Mouse (Mus musculus): ENCODE measurements at regions not wholly inside any gene's neighbourhood (a gene's known extent, or its start where the extent isn't known, plus 50 kb on each side); places are given as distances from the start of the nearest gene placed in this dataset.

DNA sequence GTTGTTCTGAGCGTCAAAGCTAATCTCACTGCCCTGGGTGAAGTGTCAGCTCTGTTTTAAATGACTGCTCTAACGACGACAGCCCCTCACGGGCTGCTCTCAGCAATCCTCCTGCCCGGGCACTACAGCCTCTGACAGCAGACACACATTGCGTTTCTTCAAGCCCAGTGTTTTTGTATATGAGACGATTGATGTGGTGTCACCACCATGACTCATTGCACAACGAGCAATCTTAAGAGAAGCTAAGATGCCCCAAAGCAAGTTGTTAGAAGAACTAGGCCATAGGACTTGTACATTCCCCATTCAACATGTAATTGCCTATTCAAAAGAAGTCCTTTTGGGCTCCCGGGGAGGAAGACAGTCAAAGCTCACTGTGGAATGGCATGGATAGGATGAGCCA is 81.3 kb upstream of the Btg1 start:
- TF ChIP-seq CTCF (IDR thresholded peaks at IDR 0.05; ENCODE audit: low read depth, low read length), result no peak
- no peak for TF ChIP-seq GATA1 (IDR thresholded peaks at IDR 0.05; ENCODE audit: borderline replicate concordance, low read length)
- TF ChIP-seq POLR2AphosphoS5 (IDR thresholded peaks at IDR 0.05; ENCODE audit: insufficient replicate concordance, low read depth, low read length), result no peak
